Mouse (Mus musculus) gastrocnemius, postnatal 14 days (tissue): Measurements from ENCODE around the gene Cnpy3. TPM values are rescaled to one million over a fixed set of nuclear protein-coding genes. Genes with fewer than 3 reads are reported as not detected.
"Not testable (repeated sequence)": the region's sequence is repeated elsewhere in the genome, so short reads cannot be mapped to it uniquely, and the experiment has no call there.

Source experiments
- DNase-seq: peaks from one replicate; pipeline ENCODE4 v3.0.0; 2021; ENCODE audit warnings: mixed read lengths
- intact Hi-C: fragments of 180-260 bp; cut with DNase I; formaldehyde crosslinking; loops from one replicate; pipeline ENCODE4 v1.15.1; 2025; ENCODE audit warnings: low total_unique reads
- long read RNA-seq, 2 experiments: library from polyadenylated mRNA; stranded (forward); transcript quantifications; one replicate each; pipeline ENCODE4 v2.0.0; 2021
- total RNA-seq, 2 experiments: library from RNA; stranded (reverse); gene quantifications; 2 replicates each; pipeline ENCODE4 v1.2.3; 2021

The Cnpy3 gene
- 10 to 100 TPM; 11.3 to 16.5 TPM for total RNA-seq
- long read RNA-seq, experiment 1, transcript Cnpy3-201 (6 exons, 1,908 nt): major isoform, 21 of 21 reads
- long read RNA-seq, experiment 1, partial matches to known transcripts: 0 of 21 reads
- long read RNA-seq, experiment 1, other reads (novel, unspliced or antisense): 0 of 21 reads
- long read RNA-seq, experiment 2, transcript Cnpy3-201 (6 exons, 1,908 nt): major isoform, 23 of 27 reads
- long read RNA-seq, experiment 2, partial matches to known transcripts: 2 of 27 reads
- long read RNA-seq, experiment 2, other reads (novel, unspliced or antisense): 2 of 27 reads

- DNase-seq: peak; percentile 99
- intact Hi-C loops: no loop called here
These were observed at the start of gene Cnpy3 for GRCm38 (mm10) chr17:46751794-46752556. Cnpy3 (minus strand) TSS chr17:46752214.

DNA sequence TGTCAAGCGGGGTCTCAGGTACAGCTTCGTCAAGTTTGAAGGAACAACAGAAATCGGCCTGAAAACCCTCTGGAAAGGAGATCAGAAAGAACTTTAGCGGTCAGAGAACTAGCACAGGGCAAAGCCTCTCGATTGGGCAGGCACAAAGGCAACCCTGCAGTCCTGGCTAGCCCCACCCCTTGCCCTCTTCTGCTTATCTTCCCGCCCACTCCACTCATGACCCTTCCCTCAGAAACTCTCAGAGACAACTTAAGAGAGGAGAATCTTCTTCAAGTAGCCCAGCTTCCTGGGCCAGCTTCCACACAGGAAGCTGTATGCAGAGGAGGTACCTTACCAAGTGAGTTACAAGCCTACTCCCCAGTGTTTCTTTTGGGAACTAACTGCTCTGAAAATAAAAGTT is 49.7 kb upstream of the Cnpy3 start:
- intact Hi-C loops: no loop called here

DNA sequence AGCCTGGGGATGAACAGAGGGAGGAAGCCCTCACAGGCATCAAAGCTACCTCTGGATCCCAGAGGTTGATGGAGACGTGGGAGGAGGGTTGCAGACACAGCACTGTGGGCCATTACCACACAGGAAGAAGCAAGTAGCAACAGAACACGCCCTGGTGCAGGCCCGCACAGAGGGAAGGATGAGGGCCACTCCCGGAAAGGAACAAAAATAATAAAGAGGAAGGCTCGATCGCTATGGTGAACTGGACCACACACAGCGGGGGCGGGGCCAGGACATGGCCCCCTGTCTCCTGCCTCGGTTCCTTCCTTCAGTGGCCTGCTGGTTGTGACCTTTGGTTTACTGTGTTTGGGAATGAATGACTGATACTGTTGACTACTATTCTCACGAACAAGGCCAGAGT is 47.7 kb upstream of the Cnpy3 start:
- intact Hi-C loops: no loop called here
- no peak for DNase-seq

More for the DNA sequence above, 49.7 kb upstream of the Cnpy3 start:
- DNase-seq: no peak

DNA sequence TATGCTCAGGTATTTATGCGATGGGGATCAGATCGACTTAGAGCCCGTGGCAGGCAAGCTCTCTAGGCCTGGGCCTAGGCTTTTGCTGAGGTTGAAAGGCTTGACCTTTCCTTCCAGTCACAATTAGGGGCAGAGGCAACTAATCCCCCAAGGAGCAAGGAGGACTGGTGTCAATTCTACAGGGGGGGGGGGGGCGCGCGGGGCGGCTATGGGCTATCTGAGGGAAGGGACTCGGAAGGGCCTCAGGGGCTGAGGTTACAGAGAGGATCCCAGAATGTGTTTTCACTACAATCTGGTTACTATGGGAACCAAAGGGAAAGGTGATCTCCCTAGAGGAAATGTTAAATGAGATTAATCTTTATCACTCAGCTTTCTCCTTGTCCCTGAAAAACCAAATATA is 45.4 kb upstream of the Cnpy3 start:
- no peak for DNase-seq
- intact Hi-C loops: no loop called here

DNA sequence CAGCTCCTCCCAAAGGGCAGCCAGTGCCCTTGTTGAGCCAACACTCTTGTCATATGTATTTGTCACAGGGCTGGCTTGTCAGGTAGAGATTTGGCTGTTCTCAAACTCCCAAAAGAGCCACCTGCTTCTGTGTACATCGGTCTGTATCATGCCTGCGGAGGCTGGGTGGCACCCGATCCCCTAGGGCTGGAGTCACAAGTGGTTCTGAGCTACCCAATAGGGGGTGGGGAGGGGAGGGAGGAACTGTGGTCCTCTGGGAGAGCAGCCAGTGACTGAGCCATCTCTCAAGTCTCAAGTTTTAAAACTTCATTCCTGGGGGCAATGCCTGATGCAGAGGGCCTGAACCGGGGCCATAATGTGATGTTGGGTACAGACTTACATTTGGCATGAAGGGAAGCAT is 44.7 kb upstream of the Cnpy3 start:
- no peak for DNase-seq
- intact Hi-C loops: no loop called here

GRCm38 (mm10) chr17:46792963-46793362 is 40.9 kb upstream of the Cnpy3 start:
- DNase-seq: no peak
- intact Hi-C loops: no loop called here

GRCm38 (mm10) chr17:46787974-46788373 is 36.0 kb upstream of the Cnpy3 start:
- DNase-seq, intact Hi-C loops: not testable (repeated sequence)

DNA sequence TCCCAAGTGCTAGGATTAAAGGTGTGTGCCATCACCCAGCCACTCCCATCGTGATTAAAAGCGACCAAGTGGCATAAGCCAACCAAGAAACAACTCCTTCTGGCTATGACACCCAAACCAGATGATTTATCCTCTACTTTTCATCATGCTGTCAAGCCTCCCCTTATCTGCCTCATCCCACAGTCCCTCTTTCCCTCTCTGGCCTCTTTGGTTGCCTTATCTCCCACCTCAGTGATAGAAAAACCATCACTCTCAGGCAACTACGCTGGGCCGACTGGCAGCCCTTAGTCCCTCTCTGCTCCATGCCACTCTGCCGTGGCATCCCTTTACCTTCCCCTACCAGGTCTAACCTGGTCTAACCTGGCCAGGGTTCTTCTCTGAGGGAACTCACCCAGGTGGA is 34.9 kb upstream of the Cnpy3 start:
- intact Hi-C loops: no loop called here
- DNase-seq: no peak

GRCm38 (mm10) chr17:46783222-46783565 is 31.2 kb upstream of the Cnpy3 start:
- intact Hi-C loops: loop anchor here (5.0 kb wide), 1 partner anchor 94 kb away; no protein-coding TSS in a partner anchor
- DNase-seq: no peak

- intact Hi-C loops: loop anchor here (5.0 kb wide), 1 partner anchor 95 kb away; no protein-coding TSS in a partner anchor
- peak; percentile 94 for DNase-seq
These were observed 30.6 kb upstream of the Cnpy3 start, which contains the start of gene Rpl7l1 for GRCm38 (mm10) chr17:46782341-46783221. Rpl7l1 (minus strand) TSS chr17:46782672.

DNA sequence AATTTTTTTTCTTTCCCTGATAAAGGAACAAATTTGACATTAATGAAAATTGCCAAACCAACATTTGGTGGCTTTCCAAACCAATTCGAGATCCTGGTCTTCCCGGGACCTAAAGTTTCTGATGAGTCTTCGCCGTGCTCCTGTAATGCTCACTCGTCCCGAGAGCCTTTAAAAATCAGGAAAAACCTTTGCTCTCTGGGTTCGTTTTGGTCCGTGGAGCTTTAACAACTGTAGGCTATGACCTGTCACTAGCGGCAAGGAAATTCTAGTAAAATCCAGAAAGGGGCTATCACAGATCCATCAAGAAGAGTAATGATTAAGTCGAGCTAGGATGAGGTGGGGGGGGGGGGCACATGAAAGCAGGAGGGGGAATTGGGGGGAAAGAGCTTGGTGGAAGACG is 29.9 kb upstream of the Cnpy3 start:
- DNase-seq: no peak
- intact Hi-C loops: loop anchor here (5.0 kb wide), 1 partner anchor 95 kb away; no protein-coding TSS in a partner anchor

DNA sequence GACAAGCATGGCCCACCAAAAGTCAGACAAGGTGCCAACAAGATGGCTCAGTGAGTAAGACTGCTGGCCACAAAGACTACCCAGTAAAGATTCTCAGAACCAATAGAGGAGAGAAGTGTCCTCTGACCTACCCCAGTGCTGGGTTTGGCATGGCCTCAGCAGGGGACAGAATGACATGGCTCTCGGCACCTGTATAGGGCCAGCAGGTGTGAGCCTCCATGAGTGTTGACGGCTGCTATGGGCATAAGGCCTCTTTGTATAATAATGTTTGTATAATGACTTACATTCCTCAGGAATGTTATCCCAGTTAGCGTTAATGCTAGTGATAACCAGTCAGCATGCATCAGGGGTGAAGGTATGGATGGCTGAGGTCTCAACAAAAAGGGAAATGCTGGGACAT is 24.1 kb upstream of the Cnpy3 start:
- no peak for DNase-seq
- intact Hi-C loops: no loop called here

GRCm38 (mm10) chr17:46775070-46775469 is 23.1 kb upstream of the Cnpy3 start:
- intact Hi-C loops: no loop called here

GRCm38 (mm10) chr17:46774131-46774472 is 22.1 kb upstream of the Cnpy3 start:
- intact Hi-C loops: no loop called here
- DNase-seq: no peak

More at GRCm38 (mm10) chr17:46775070-46775469, 23.1 kb upstream of the Cnpy3 start:
- DNase-seq: no peak

- DNase-seq: no peak
- intact Hi-C loops: no loop called here
These were observed 21.5 kb upstream of the Cnpy3 start for GRCm38 (mm10) chr17:46773278-46774130.

- intact Hi-C loops: no loop called here
These were observed 20.6 kb upstream of the Cnpy3 start, which contains the start of gene 2310039H08Rik for GRCm38 (mm10) chr17:46772404-46773277. 2310039H08Rik (plus strand) TSS chr17:46772635.

DNA sequence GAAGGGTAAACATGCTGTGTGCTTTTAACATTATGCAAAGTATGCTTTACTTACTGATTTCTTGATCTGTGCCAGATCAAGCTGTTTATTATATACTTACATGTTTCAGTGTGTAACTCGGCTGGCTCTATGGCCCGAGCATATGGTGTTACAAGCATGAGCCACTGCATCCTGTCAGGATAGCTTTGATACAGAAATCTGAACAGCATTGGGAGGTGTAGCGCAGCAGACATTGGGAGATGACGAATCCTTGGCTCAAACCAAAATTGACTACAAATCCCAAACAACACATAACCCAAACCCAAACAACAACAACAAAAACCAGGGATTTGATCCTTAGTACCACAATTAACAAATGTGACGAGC is 20.0 kb upstream of the Cnpy3 start:
- DNase-seq: no peak
- intact Hi-C loops: no loop called here

More at GRCm38 (mm10) chr17:46772404-46773277, 20.6 kb upstream of the Cnpy3 start, which contains the start of gene 2310039H08Rik:
- peak; percentile 84 for DNase-seq

DNA sequence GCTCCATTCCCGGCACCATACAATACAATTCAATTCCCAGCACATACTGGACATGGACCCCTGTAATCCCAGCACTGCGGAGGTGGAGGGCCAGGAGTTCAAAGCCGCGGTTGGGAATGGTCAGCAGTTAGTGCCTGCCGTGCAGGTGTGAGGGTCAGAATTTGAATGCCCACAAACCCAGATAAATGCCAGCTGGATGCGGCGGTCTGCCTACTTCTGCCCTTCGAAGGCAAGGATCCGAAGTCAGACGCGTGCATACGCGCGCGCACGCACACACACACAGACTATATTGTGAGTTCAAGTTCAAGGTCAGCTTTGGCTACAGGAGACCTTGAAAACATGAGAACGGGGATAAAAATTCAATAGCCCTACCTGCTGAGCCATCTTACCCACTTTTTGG is 19.6 kb upstream of the Cnpy3 start:
- DNase-seq: no peak
- intact Hi-C loops: no loop called here
